Mouse (Mus musculus) lung, adult 2 months (tissue): ENCODE measurements around the gene Rap1gap.

Source experiments
- CTCF ChIP-seq: fragments of 200-500 bp; IDR thresholded peaks from 2 replicates; pipeline ENCODE4 v1.5.1; 2011; ENCODE audit warnings: mild to moderate bottlenecking, low read length, control low read depth; ENCODE audit not compliant: insufficient read depth
- POLR2A ChIP-seq: fragments of 200-500 bp; IDR thresholded peaks from 2 replicates; pipeline ENCODE4 v1.6.1; 2011; ENCODE audit warnings: low read depth, mild to moderate bottlenecking, control low read depth, low read length, borderline replicate concordance; ENCODE audit errors: extremely low read depth

- no peak for TF ChIP-seq POLR2A
- TF ChIP-seq CTCF: no peak
These were observed 16.2 kb downstream of the Rap1gap start for GRCm38 (mm10) chr4:137680721-137681120.
